Mouse (Mus musculus) c-Kit-negative CD71-positive TER-119-positive erythroid progenitor cells, embryonic 14.5 days (primary cell): Measurements from ENCODE around the gene Hnrnpa2b1.

Experiments used
- DNase-seq: peaks from one replicate; pipeline ENCODE4 v3.0.0-alpha.2; 2013; ENCODE audit warnings: low read depth, low spot score

Gene Hnrnpa2b1

GRCm38 (mm10) chr6:51417306-51417936 is 52.3 kb downstream of the Hnrnpa2b1 start:
- no peak for DNase-seq

DNA sequence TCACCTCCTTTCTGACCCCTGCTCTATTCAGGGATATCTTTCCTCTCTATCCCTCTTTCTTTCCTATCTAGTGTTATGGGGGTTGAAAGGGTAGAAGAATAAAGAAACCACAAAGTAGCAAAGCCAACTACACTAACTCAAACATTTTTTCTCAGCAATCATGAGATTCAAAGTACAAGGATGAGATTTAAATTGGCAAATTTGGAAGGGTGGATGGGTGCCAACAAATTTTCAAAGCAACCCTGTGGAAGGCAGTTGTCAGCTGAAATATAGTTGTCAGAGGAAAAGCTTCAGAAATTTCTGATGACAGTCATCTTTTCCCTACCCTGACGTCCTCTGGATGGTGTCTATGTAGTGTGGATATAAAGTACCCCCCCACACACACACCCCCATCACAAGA is 53.3 kb downstream of the Hnrnpa2b1 start:
- DNase-seq: no peak
